26 mouse cellular contexts compared by ENCODE assay signal in genomic region chr5:119891960-119892359, GRCm38 (mm10). TPM values are rescaled to one million over a fixed set of nuclear protein-coding genes. Genes with fewer than 3 reads are reported as not detected.
"Had no signal": no experiment of that assay in that cellular context is flagged by ENCODE, and none has a peak within 500 bp of the region (broad histone marks: within the 10 kb centered on the region; RNA-seq: fewer than 3 reads in every experiment).

No protein-coding gene starts in this region.

- ATAC-seq: intestine, embryonic 15.5 days; liver, postnatal 0 days had no signal

- H3K4me1 ChIP-seq: intestine, embryonic 15.5 days; lung, embryonic 15.5 days; neural tube, embryonic 12.5 days; neural tube, embryonic 15.5 days; stomach, embryonic 15.5 days had no signal

- H3K27ac ChIP-seq: intestine, embryonic 15.5 days; left cerebral cortex, adult 2 months; limb, embryonic 12.5 days; liver, embryonic 14.5 days; lung, embryonic 15.5 days; neural tube, embryonic 12.5 days; neural tube, embryonic 15.5 days; stomach, embryonic 15.5 days had no signal

- H3K9ac ChIP-seq: intestine, embryonic 15.5 days; limb, embryonic 12.5 days; liver, embryonic 14.5 days; liver, postnatal 0 days; lung, embryonic 15.5 days; neural tube, embryonic 12.5 days; neural tube, embryonic 15.5 days; stomach, embryonic 15.5 days had no signal

- H3K9me3 ChIP-seq: intestine, embryonic 15.5 days; limb, embryonic 12.5 days; lung, embryonic 15.5 days; neural tube, embryonic 12.5 days; neural tube, embryonic 15.5 days; stomach, embryonic 15.5 days had no signal

- DNase-seq: kidney, adult 11 months; kidney, adult 8-10 months; kidney, postnatal 14 days; kidney, postnatal 4 days; layer of hippocampus, adult 9-11 months; liver, postnatal 0 days; lung, postnatal 10 days; lung, postnatal 36 days; retina, postnatal 1 day; right cerebral cortex, postnatal 25 days; spleen, adult 18-20 months; thymus, postnatal 25 days had no signal

- H3K36me3 ChIP-seq: intestine, embryonic 15.5 days; limb, embryonic 12.5 days; lung, embryonic 15.5 days; neural tube, embryonic 12.5 days; neural tube, embryonic 15.5 days; stomach, embryonic 15.5 days had no signal

- H3K4me3 ChIP-seq: intestine, embryonic 15.5 days; left cerebral cortex, adult 2 months; limb, embryonic 12.5 days; lung, embryonic 15.5 days; megakaryocyte, embryonic 14.5 days; neural tube, embryonic 12.5 days; neural tube, embryonic 15.5 days; stomach, embryonic 15.5 days had no signal

- H3K4me2 ChIP-seq: intestine, embryonic 15.5 days; limb, embryonic 12.5 days; liver, embryonic 11.5 days; lung, embryonic 15.5 days; neural tube, embryonic 12.5 days; neural tube, embryonic 15.5 days; stomach, embryonic 15.5 days had no signal

- H3K27me3 ChIP-seq: intestine, embryonic 15.5 days; lung, embryonic 15.5 days; neural tube, embryonic 12.5 days; neural tube, embryonic 15.5 days; stomach, embryonic 15.5 days had no signal

RNA-seq across cellular contexts. Expression of gene Tbx5, which starts 59.5 kb away (rescaled TPM):
- total RNA-seq: layer of hippocampus, adult 18-20 months; layer of hippocampus, postnatal 25 days; left cerebral cortex, adult 2 months; left cerebral cortex, postnatal 10 days; left cerebral cortex, postnatal 36 days had no signal
- polyA plus RNA-seq: liver, postnatal 0 days; neural tube, embryonic 12.5 days had no signal
